Mouse (Mus musculus): ENCODE measurements around the gene Dock10.

DNA sequence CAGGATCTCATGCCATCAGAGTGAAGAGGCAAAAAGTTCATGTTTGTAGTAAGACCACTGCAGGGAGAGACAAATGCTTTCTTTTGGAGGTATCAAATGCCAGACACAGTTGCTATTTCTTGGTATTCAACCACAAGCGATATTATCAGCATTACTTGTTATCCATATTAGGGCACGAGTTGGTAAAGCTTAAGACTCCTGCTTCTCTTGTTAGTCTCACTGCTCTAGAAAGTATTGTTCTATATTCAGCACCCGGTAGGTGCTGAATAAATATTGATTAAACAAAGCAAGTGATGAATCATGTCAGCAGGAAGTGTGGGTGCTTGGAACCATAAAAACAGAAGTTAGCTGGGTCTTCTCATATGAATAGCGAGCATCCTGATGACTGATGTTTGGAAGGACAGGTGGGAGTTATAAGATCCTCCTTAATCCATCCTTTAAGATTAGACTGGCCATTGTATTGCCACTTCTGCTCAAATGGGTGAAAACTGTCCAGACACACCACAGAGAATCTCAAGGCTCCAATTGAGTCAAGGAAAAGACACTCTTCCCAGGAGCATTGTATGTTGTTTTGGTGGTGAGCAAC is 114.4 kb downstream of the Dock10 start:
- TF ChIP-seq CTCF (IDR thresholded peaks at IDR 0.05; ENCODE audit: low read depth, low read length) (no peak), POLR2A (IDR thresholded peaks at IDR 0.05; ENCODE audit: borderline replicate concordance, low read depth, low read length) (no peak)

Data from bone marrow macrophage, adult 2 months (primary cell).